Mouse (Mus musculus) cerebellum, adult 11-12 months (tissue): ENCODE measurements at regions not wholly inside any gene's neighbourhood (a gene's known extent, or its start where the extent isn't known, plus 50 kb on each side); places are given as distances from the start of the nearest gene placed in this dataset.
A peak's percentile ranks its signal among the peaks of the same experiment; 100 is the strongest.
"Not testable (repeated sequence)": the region's sequence is repeated elsewhere in the genome, so short reads cannot be mapped to it uniquely, and the experiment has no call there.

Experiments used
- DNase-seq: peaks from one replicate; pipeline ENCODE4 v3.0.0; 2022

DNA sequence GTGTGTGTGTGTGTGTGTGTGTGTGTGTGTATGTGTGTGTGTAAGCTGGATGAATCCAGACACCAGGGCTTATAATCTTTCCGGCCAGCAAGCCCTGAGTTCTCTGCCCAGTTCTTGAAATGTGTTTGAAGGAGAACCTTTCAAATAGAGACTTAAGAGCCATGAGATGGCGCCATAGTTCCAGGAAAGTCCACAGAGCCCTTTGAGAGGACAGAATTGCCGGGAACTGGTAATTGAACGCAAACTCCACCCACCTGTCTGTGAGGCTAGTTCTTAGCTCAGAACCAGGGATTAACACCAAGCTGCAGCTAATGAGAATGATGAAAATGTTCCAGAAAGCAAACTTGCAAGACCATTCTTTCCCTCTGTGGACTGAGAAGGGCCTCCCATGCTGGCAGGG is 72.2 kb downstream of the Trim42 start:
- no peak for DNase-seq

DNA sequence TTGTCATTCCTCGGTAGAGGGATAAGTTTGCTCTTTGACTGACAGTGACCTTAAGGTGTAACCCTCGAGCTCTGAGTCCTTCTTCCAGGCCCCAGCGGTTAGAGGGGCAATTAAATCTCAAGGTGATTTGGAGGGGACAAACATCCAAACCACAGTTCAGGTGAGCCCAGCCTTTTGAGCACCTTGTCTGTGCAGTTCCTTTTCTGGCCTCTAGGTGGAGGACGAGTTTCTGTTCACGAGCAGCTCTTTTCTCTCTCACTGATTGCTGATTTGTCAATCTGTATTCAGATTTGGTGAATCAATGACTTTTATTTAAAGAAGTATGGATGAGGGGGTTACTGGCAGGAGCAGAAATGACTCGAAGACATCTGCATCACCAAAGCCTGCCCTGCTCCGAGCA is 74.0 kb downstream of the Trim42 start:
- DNase-seq: peak; percentile 7

DNA sequence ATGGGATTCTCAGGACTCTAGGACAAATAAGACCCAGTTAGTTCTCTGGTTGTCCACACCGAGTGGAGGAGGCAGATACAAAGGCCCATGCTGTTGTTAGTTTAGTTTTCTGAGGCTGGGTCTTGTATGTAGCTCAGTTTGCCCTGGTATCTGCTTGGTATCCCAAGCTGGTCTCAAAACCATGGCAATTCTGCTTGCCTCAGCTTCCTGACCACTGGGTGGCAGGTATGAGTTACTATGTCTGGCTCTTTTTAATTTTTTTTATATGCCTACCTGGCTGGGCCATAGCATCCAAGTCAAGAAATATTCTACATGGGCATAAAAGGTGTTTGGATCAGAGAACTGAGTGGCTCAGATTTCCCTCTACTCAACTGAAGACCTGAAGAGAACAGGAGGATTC is 77.9 kb downstream of the Trim42 start:
- DNase-seq: no peak

DNA sequence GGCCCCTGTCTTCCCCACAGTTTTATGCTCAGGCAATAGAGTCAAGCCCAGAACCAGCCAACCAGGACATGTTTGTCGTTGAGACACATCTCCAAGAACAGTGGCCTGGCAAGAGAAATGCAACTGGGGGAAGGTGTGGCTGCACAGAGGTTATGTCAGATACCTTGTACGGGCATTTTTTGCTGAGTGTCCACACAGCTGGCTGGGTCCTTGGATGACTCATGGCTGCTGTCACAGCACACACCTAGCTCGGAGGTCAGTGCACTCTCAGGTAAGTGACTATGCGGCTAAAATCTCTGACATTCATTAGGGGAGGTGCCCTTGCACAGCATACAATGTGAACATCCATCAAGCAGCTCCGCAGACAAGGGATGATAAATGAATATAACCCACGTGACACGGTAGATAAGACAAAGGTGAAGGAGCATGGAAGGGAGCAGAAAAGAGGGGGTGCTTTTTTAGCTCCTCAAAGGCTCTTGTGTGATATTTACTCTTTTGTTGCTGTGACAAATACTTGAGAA is 85.4 kb downstream of the Trim42 start:
- no peak for DNase-seq

DNA sequence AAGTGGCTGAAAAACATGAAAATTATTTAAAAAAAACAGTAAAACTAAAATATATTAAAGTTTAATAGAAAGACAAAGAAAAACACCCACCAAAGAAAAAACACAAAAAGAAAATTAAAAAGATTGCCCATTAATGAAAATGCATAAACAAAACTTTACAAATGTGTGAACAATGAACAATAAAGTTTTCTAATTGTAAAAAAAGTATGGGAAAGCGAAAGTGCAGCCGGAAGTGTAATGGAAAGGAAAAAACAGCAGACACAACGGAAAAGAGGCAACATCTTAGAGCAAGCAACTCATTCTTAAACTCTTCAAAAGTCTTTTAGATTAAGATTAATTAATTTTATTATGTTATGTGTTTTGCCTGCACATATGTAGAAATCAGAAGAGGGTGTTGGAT is 87.7 kb downstream of the Trim42 start:
- no peak for DNase-seq

DNA sequence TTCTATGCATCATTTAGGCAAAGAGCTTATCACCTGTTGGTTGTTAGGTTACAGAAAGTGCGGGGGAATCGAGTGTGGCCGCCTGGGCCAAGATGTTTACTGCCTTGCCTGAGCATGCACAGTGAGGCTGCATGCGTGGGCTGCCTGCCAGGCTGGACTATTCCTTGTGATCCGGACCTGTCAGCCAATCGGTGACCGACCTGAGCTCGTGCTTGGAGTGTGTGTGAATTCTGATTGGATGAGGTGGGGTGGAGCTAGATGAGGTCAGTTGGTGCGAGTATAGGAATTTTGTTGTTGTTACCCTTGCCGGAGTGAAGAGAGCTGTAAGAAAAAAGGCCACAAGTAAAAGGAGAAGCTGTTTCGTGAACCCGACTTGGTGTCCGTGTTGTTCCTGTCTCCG is 94.3 kb downstream of the Trim42 start:
- not testable (repeated sequence) for DNase-seq

DNA sequence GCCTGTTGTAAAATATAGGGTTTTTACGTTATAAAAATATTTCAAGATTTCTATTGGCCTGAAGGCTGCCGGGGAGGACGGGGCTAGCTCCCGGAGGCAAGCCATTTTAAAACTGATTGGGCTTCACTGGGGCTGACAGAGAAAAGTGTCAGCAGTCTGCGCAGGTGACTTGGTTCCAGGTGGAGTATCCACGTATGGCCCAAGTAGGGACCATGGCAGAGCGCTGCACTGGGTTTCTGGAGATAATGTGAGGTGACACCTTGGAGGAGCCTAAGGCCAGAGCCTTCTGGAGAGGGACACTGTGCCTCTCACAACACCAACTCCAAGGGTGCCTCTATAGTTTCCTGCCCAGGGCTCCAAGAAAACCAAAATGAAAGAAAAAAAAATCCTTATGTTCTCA is 95.9 kb downstream of the Trim42 start:
- DNase-seq: no peak

DNA sequence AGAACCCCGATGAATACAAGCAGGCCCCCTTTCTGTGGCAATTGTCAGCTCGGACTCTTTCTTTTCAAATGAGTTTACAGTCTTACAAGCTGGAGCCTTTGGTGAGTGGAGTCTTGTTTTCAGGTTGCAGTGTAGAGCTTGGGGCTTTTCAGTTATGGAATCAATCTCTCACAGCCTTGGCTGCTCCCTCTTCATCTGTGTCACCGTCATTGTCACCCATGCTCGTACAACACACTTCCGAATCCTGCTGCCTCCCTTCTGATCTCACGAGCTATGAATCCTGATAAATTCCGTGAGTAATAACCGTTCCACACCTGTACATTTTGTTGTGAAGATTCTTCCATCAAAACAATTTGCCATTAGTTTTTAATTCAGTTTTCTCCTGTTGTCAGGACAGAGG is 97.7 kb downstream of the Trim42 start:
- DNase-seq: no peak

DNA sequence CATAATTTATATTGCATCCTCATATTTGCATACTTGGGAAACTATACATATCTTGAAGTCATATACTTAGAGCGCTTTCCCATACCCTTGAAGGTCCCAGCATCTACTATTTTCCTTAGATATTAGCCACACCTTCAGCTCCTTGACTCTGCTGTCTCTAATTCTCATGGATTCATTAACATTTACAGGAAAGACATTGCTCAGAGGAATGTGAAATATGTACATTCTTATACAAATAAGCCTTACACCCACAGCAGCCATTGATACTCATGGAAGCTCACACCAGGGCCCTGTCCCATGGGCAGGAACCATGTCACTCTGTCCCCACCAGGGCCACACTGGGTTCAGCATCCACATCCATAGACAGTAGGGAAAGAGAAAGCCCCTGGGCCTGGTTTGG is 122.1 kb downstream of the Trim42 start:
- no peak for DNase-seq

DNA sequence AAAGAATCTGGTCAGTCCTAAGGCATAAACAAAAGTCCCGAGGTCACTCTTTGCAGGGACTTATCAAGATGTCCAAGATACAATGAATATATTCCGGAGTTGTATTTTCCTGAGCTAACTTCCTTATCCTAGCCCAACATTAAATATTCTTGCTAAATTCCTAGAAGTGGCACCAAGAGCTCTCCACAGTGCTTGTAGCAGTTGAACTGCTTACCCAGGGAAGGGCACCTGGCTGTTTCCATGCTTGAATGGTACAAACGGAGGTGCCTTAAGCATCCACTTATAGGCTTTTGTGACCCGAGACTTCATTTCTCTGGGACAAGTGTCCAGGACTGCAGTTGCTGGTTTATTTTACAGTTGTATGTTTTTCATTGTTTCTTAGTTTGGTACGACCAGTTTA is 115.1 kb upstream of the Slc25a36 start:
- no peak for DNase-seq

DNA sequence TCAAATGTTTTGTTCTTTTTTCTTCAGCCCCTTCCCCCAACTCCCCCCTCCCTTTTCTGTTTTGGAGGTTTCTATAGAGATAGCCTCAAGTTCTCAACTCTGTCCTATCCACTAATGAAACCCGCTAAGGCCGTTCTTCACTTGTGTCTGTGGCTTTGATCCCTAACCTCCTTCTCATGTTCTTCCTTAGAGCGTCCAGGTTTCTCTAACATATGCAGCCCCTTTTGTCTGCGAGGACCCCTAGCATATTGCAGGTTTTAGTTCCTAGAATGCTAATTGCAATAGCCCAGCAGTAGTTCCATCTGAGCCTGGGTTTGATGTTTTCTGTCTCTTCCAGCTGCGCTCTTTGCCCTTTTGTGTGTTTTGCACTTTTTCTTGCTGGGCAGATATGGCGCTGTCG is 113.6 kb upstream of the Slc25a36 start:
- DNase-seq: no peak

DNA sequence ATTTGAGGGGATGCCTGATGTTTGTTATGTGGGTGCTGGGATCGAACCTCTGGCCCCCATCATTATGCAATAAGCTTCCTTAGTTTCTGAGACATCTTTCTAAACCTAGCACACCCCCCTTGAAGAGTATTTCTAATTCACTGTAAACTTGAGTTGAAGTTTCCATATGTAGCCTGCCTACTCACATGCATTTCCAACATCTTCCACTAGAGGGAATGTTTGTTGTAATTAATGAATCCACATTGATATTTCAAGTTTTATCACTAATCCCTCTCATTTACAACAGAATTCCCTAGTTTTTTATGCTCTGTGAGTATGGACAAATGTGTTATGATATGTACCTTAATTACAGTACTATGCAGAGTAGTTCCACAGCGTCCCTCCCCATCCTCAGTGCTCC is 103.8 kb upstream of the Slc25a36 start:
- DNase-seq: no peak

DNA sequence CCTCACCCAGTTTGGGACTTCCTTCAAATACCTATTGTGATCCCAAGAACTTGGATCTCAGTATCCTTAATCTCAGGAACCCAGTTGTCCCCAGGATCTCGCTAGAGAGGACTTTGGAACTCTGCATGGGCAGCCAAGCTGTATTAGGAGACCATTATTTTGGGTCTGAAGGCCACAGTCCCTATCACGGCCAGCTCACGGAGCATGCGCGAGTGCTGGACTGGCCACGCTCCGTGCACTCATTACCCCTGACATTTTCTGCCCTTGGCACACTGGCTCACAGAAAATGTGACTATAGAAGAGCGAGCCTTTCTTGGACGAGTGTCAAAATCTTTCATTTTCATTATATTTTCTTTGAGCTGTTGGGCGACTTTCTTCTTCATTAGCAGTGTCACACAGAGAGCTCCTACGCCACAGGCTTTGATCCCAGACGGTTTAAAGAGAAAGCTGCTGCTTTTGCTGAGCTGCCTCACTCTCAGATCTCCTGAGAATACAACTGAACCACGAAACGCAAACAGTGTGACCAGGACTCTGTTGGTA is 79.4 kb upstream of the Slc25a36 start:
- DNase-seq: no peak

DNA sequence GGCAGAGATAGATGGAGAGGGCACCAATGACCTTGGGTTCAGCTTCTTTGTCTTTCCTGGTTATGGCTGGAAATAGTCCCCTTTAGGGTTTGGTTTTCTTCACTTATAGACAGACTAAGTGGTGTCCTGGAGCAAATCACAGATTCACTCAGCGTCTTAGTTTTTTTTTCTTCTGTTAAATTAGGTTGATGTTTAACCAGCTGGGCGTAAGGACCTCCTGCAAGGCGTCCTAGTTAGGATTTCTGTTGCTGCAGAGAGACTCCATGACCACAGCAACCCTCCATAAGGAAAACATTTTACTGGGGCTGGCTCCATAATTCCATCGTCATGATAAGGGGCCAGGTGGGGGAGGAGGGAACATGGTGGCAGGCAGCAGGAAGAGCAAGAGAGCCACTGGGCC is 78.7 kb upstream of the Slc25a36 start:
- DNase-seq: no peak

DNA sequence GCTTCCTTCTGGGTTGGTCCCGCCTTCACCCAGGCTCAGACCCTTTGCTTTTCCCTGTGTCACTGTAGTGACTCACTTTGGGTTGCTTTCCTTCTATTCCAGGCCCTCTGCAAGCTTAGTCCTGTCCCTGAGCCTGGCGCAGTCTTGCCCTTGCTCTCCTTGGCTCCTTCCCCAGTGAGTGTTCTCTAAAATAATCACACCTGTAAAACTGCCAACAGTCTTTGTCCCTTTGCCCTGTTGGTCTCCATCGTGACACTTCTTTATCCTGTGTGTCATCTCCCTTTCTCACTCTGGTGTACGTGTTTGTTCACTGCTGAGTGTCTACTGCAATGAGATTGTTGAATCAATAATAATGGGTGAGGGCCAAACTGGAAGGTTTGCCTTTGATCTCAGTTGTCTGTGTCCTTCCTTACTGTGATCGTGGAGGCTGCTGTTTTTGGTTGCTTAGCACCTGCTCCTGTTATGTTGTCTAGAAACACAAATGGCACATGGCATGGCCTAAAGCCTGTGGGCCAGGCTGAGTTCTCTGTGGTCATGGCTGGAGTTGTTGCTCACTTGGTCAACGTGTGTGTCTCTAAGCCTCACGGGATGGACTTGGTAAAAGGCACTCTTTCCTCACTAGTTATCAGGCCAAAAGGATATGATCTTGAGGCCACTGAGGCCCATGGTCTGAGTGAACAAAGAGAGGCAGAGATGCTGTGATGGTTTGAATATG is 77.8 kb upstream of the Slc25a36 start:
- DNase-seq: no peak

DNA sequence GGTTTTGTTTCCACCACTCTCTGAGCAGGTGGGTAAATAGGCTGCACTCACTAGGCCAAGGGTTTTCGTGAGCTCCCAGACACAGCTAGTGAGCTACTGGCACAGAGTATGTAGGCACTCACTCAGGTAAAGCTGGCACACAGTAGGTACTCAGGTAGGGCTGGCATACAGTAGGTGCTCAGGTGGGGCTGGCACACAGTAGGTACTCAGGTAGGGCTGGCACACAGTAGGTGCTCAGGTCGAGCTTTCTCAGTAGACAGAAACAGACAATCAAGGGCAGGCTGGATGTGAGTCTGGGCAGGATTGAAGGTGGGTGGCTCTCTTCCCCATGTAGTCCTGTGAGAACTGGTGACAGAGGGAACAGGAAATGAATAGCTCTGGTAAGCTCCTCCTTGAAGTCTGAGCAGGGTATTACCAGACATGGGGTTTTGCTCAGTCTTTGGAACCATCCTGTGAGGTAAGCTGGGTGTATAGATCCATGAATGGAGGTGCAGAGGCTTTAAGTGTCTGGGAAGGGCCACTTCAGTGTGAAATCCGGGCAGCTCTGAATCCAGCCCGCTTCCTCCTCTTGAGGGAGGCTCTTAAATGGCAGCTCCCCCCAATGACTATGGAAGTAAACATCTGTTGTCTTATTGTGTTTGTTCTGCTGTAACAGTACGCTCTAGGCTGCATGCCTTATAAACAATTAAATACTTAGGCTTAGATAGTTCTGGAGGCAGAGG is 62.4 kb upstream of the Slc25a36 start:
- DNase-seq: no peak

DNA sequence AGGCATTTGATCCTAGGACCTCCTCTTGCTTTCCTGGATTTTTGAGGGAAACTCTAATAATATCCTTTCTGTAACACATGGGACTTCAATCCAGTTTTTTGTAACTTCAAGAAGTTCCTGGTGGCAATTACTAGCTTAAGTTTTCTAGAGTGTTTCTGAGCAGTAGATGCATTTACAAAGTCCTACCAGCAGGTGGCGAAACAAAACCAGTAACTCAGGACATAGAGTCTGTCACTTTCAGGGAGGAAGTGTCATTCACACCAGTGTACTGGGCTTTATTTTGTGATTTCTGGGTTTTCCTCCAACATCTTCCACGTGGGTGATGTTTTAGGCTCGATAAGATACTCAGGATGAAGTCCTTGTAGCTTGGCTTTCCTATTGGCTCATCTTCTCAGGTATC is 61.1 kb upstream of the Slc25a36 start:
- DNase-seq: no peak

DNA sequence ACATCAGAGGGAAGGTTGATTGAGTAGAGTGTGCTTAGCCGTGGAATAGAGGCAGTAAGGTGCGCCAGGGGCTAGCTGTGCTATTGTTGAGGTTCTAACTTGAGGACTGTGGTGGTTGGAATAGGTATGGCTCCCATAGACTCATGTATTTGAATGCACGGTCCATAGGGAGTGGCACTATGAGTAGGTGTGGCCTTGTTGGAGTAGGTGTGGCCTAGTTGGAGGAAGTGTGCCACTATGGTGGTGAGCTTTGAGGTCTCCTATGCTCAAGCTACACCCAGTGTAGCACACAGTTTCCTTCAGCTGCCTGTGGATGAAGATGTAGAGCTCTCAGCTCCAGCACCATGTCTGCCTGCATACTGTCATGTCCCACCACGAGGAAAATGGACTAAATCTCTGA is 60.5 kb upstream of the Slc25a36 start:
- no peak for DNase-seq

DNA sequence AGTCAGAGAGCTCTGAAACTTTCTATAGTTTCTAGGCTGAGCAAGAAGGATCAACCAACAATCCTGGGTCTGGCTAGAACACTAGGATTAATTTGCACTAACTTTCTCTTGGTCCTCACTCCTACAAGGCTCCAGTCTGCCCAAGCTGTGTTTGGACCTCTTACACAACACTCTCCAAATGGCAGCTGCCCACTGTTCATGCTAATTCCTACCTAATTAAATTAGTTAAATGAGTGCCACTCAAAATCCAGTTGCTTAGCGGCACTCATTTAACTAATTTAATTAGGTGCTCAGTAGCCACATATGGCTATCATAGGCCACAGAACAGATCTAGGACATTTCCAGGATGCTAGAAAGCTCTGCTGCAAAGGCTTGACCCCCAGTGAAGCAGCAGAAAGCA is 59.9 kb upstream of the Slc25a36 start:
- no peak for DNase-seq

DNA sequence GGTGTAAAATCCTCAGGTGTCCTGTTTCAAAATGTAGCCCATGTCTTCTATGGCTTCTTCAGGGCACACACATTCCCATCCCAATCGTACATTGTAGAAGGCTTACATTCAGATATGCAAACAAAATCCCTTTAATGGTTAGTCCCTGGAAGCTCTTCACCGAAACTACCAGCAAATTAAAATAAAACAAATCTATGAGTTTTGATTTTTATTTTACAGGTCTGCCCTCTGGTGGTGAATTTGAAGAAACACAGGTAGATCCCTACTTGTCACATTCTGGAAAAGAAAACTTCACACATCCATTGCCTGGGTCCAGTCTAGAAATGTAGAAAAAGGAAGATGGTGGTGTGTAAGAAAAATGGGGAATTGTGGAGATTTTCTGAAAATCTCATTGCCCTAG is 51.5 kb upstream of the Slc25a36 start:
- no peak for DNase-seq
